Mouse (Mus musculus) stomach, postnatal 0 days (tissue): Measurements from ENCODE around the gene Slit3. TPM values are rescaled to one million over a fixed set of nuclear protein-coding genes. Genes with fewer than 3 reads are reported as not detected.

Experiments used
- ATAC-seq: fragments of 200-750 bp; cut with Nextera tagmentation; 2 replicates; pipeline ENCODE4 v1.8.0; 2017; ENCODE audit not compliant: low FRiP score, low TSS enrichment
- DNase-seq: peaks from one replicate; pipeline ENCODE4 v3.0.0-alpha.2; 2016; ENCODE audit warnings: low spot score
- H3K27ac ChIP-seq: fragments of 300-500 bp; sonication (generic); replicated peaks from 2 replicates; pipeline ENCODE4 v1.5.1; 2014; ENCODE audit warnings: mild to moderate bottlenecking, control low read depth
- H3K27me3 ChIP-seq: fragments of 300-500 bp; sonication (generic); 2 replicates; pipeline ENCODE4 v1.6.1; 2014; ENCODE audit warnings: low read length; ENCODE audit not compliant: control insufficient read depth, insufficient read depth
- H3K36me3 ChIP-seq: fragments of 300-500 bp; sonication (generic); 2 replicates; pipeline ENCODE4 v1.6.1; 2014; ENCODE audit warnings: low read length, mixed read lengths; ENCODE audit not compliant: control insufficient read depth, insufficient read depth
- H3K4me1 ChIP-seq: fragments of 300-500 bp; sonication (generic); replicated peaks from 2 replicates; pipeline ENCODE4 v1.6.1; 2014; ENCODE audit warnings: antibody characterized with exemption; ENCODE audit not compliant: control insufficient read depth, insufficient read depth
- H3K4me2 ChIP-seq: fragments of 300-500 bp; sonication (generic); replicated peaks from 2 replicates; pipeline ENCODE4 v1.6.1; 2014; ENCODE audit warnings: low read depth, mild to moderate bottlenecking, control low read depth, moderate library complexity
- H3K4me3 ChIP-seq: fragments of 300-500 bp; sonication (generic); 2 replicates; pipeline ENCODE4 v1.5.1; 2014; ENCODE audit warnings: low read depth, low read length, control low read depth
- H3K9ac ChIP-seq: fragments of 300-500 bp; sonication (generic); 2 replicates; pipeline ENCODE4 v1.6.1; 2014; ENCODE audit warnings: mild to moderate bottlenecking, low read length, control low read depth, mixed read lengths
- H3K9me3 ChIP-seq: fragments of 300-500 bp; sonication (generic); 2 replicates; pipeline ENCODE4 v1.6.1; 2016; ENCODE audit warnings: low read length; ENCODE audit not compliant: control insufficient read depth
- CTCF ChIP-seq: IDR thresholded peaks from 2 replicates; pipeline ENCODE4 v1.5.1; 2016; ENCODE audit warnings: antibody characterized with exemption, low read depth, mild to moderate bottlenecking, moderate library complexity
- EP300 ChIP-seq: optimal IDR thresholded peaks from 2 replicates; pipeline ENCODE3; 2016; ENCODE audit warnings: antibody characterized with exemption
- WGBS: fragments of 180-500 bp; shearing (Covaris S2); extraction: QIAGEN DNeasy Blood & Tissue Kit; methylation state at CpG from one replicate; pipeline ENCODE4 v1.1.7; 2014; 5-methylcytosine and 5-hydroxymethylcytosine counted together
- polyA plus RNA-seq: library from polyadenylated mRNA; unstranded; fragments of >200 nt; fragmentation: Nextera tagmentation; extraction: Ambion mirVana; gene quantifications from 2 replicates; pipeline ENCODE4 v1.2.1, GENCODE M21; 2015

Slit3 gene
- polyA plus RNA-seq, 1 experiment from 2014 or later, result 8.1 TPM

GRCm38 (mm10) chr11:35736817-35737216 is 615.8 kb downstream of the Slit3 start:
- H3K27me3 ChIP-seq, result no peaks in the 10 kb centered on the region
- no peaks in the 10 kb centered on the region for H3K36me3 ChIP-seq
- DNase-seq (no peak), ATAC-seq (no peak)
- no peak overlapping the region for H3K4me2 ChIP-seq
- WGBS, result 66% methylated on average over 2 of the region's 2 CpGs
- no peaks in the 10 kb centered on the region for H3K4me1 ChIP-seq
- no peak overlapping the region for H3K4me3 ChIP-seq
- H3K9ac ChIP-seq, result no peak overlapping the region
- no peak overlapping the region for H3K27ac ChIP-seq
- TF ChIP-seq CTCF (peak; percentile 50), EP300 (no peak)
- no peaks in the 10 kb centered on the region for H3K9me3 ChIP-seq

- no peak for TF ChIP-seq CTCF
- no peak for TF ChIP-seq EP300
- no peak overlapping the region for H3K4me3 ChIP-seq
- H3K4me1 ChIP-seq, result no peaks in the 10 kb centered on the region
- DNase-seq (no peak), ATAC-seq (0 out of 2 replicates have a peak, but pooled peaks have one; percentile 40)
- H3K4me2 ChIP-seq, result no peak overlapping the region
- no peak overlapping the region for H3K9ac ChIP-seq
- H3K27ac ChIP-seq, result 0 out of 2 replicates have a peak overlapping the region, but pooled peaks have one; percentile 13
- WGBS, result 64% methylated on average over 2 of the region's 2 CpGs
- H3K9me3 ChIP-seq, result no peaks in the 10 kb centered on the region
- no peaks in the 10 kb centered on the region for H3K36me3 ChIP-seq
- no peaks in the 10 kb centered on the region for H3K27me3 ChIP-seq
These were observed 616.2 kb downstream of the Slit3 start for GRCm38 (mm10) chr11:35737262-35737661.

- WGBS, result 69% methylated on average over 3 of the region's 3 CpGs
- no peak overlapping the region for H3K4me2 ChIP-seq
- H3K9ac ChIP-seq, result no peak overlapping the region
- H3K27me3 ChIP-seq, result no peaks in the 10 kb centered on the region
- no peak overlapping the region for H3K4me3 ChIP-seq
- no peaks in the 10 kb centered on the region for H3K36me3 ChIP-seq
- TF ChIP-seq CTCF, result no peak
- TF ChIP-seq EP300, result peak; percentile 69
- DNase-seq (no peak), ATAC-seq (no peak)
- no peaks in the 10 kb centered on the region for H3K4me1 ChIP-seq
- no peaks in the 10 kb centered on the region for H3K9me3 ChIP-seq
- 0 out of 2 replicates have a peak overlapping the region, but pooled peaks have one; percentile 13 for H3K27ac ChIP-seq
These were observed 617.1 kb downstream of the Slit3 start for GRCm38 (mm10) chr11:35738102-35738501.

- Histone ChIP-seq H3K9ac (no peak overlapping the region), H3K9me3 (no peaks in the 10 kb centered on the region), H3K27me3 (no peaks in the 10 kb centered on the region), H3K4me1 (no peaks in the 10 kb centered on the region), H3K27ac (no peak overlapping the region), H3K4me3 (no peak overlapping the region), H3K36me3 (no peaks in the 10 kb centered on the region), H3K4me2 (no peak overlapping the region)
- WGBS, result 86% methylated on average over 6 of the region's 6 CpGs
- TF ChIP-seq EP300 (no peak), CTCF (no peak)
- DNase-seq, result no peak
- no peak for ATAC-seq
These were observed 622.6 kb downstream of the Slit3 start for GRCm38 (mm10) chr11:35743586-35743985.

GRCm38 (mm10) chr11:35744571-35744970 is 623.5 kb downstream of the Slit3 start:
- Histone ChIP-seq H3K9ac (no peak overlapping the region), H3K27me3 (no peaks in the 10 kb centered on the region), H3K4me3 (no peak overlapping the region), H3K27ac (no peak overlapping the region), H3K9me3 (no peaks in the 10 kb centered on the region), H3K4me1 (no peaks in the 10 kb centered on the region), H3K36me3 (no peaks in the 10 kb centered on the region), H3K4me2 (no peak overlapping the region)
- TF ChIP-seq EP300 (no peak), CTCF (no peak)
- DNase-seq (no peak), ATAC-seq (no peak)
- 88% methylated on average over 6 of the region's 6 CpGs for WGBS

- no peaks in the 10 kb centered on the region for H3K36me3 ChIP-seq
- no peaks in the 10 kb centered on the region for H3K4me1 ChIP-seq
- H3K9me3 ChIP-seq, result no peaks in the 10 kb centered on the region
- peak overlapping the region; percentile 76 for H3K27ac ChIP-seq
- no peak overlapping the region for H3K4me2 ChIP-seq
- 37% methylated on average over 8 of the region's 8 CpGs for WGBS
- H3K9ac ChIP-seq, result no peak overlapping the region
- DNase-seq (peak; percentile 75), ATAC-seq (peak; percentile 97)
- no peaks in the 10 kb centered on the region for H3K27me3 ChIP-seq
- peak; percentile 93 for TF ChIP-seq EP300
- TF ChIP-seq CTCF, result no peak
- H3K4me3 ChIP-seq, result no peak overlapping the region
These were observed 629.6 kb downstream of the Slit3 start for GRCm38 (mm10) chr11:35750578-35750977.
